In the genomic region with DNA sequence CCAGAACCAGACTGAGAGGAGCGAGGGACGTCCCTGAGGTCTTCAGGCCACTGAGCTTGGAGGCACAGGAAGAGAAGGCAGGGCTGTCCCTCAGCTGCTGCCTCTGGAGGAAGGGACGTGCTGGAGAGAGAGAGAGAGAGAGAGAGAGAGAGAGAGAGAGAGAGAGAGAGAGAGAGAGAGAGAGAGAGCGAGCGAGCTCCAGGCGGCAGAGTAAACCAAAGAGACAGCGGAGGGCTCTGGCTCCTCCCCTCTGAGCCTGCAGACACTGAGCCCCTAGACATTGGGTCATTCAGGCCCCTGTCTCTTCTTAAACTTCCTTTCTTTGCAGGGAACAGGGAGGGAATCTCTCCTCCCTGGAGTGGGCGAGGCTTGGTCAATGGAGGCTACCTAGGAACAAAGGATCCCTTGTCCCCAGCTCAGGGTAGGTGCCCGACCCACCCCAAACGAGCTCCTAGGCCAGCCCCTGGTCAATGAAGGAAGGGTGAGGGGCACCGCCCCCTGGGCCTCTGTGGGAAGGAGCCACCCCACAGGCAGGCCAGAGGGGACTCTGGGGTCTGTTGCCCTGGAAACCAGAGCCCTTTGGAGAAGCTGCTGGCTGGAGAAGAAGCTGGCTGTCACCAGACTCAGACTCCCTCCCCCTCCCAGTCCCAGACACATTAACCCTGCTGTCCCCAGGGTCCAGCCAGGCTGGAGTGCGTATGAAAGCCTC, we compare ENCODE assay signal across 8 mouse cellular contexts. TPM values are rescaled to one million over a fixed set of nuclear protein-coding genes. Genes with fewer than 3 reads are reported as not detected.
DNase-seq lines count a peak whose midpoint lies in the region; ATAC-seq lines count a peak whose summit lies in the region.

No protein-coding gene starts in this region.

- peak overlapping the region; percentile 50 for H3K9ac ChIP-seq in embryonic facial prominence, embryonic 11.5 days (replicated peaks; ENCODE audit: low read length)
- peak overlapping the region; percentile 66 for H3K9ac ChIP-seq in heart, embryonic 12.5 days
- peak overlapping the region; percentile 48 for H3K9ac ChIP-seq in kidney, embryonic 14.5 days (ENCODE audit: low read depth, low read length)
- H3K9ac ChIP-seq in neural tube, embryonic 14.5 days (replicated peaks; ENCODE audit: low read depth, low read length) = peak overlapping the region; percentile 25; the same call in 1 of the 2 replicates

- WGBS in embryonic facial prominence, embryonic 11.5 days = 4% methylated on average over 9 of the region's 12 CpGs
- WGBS in heart, embryonic 12.5 days = 3% methylated on average over 10 of the region's 12 CpGs
- WGBS in kidney, embryonic 14.5 days = 3% methylated on average over 9 of the region's 12 CpGs
- WGBS in neural tube, embryonic 14.5 days = 4% methylated on average over 9 of the region's 12 CpGs

- peak overlapping the region; percentile 87 for H3K27ac ChIP-seq in embryonic facial prominence, embryonic 11.5 days (replicated peaks; ENCODE audit: low read depth, low read length)
- H3K27ac ChIP-seq in heart, embryonic 12.5 days (ENCODE audit: poor library complexity, severe bottlenecking) = peak overlapping the region; percentile 91
- H3K27ac ChIP-seq in kidney, embryonic 14.5 days (ENCODE audit: low read depth, low read length) = peak overlapping the region; percentile 96
- peak overlapping the region; percentile 90 for H3K27ac ChIP-seq in neural tube, embryonic 14.5 days (ENCODE audit: low read depth, low read length)

- H3K27me3 ChIP-seq in embryonic facial prominence, embryonic 11.5 days (ENCODE audit: control insufficient read depth, insufficient read depth, low read length) = no peaks in the 10 kb centered on the region
- no peaks in the 10 kb centered on the region for H3K27me3 ChIP-seq in heart, embryonic 12.5 days (replicated peaks)
- no peaks in the 10 kb centered on the region for H3K27me3 ChIP-seq in kidney, embryonic 14.5 days (ENCODE audit: control insufficient read depth, insufficient read depth, low read length)
- H3K27me3 ChIP-seq in neural tube, embryonic 14.5 days (ENCODE audit: control insufficient read depth, insufficient read depth, low read length) = no peaks in the 10 kb centered on the region

- H3K4me2 ChIP-seq in embryonic facial prominence, embryonic 11.5 days (ENCODE audit: low read depth, low read length) = peak overlapping the region; percentile 23
- H3K4me2 ChIP-seq in heart, embryonic 12.5 days = peak overlapping the region; percentile 60
- peak overlapping the region; percentile 41 for H3K4me2 ChIP-seq in kidney, embryonic 14.5 days (replicated peaks; ENCODE audit: low read depth, low read length)
- peak overlapping the region; percentile 9; the same call in 1 of the 2 replicates for H3K4me2 ChIP-seq in neural tube, embryonic 14.5 days (ENCODE audit: low read depth, low read length)

- no peaks in the 10 kb centered on the region for H3K9me3 ChIP-seq in embryonic facial prominence, embryonic 11.5 days (replicated peaks; ENCODE audit: control insufficient read depth, low read length)
- no peaks in the 10 kb centered on the region for H3K9me3 ChIP-seq in heart, embryonic 12.5 days (replicated peaks)
- no peaks in the 10 kb centered on the region for H3K9me3 ChIP-seq in kidney, embryonic 14.5 days (ENCODE audit: control insufficient read depth, low read length)
- H3K9me3 ChIP-seq in neural tube, embryonic 14.5 days (ENCODE audit: control insufficient read depth, low read length) = no peaks in the 10 kb centered on the region

- H3K4me1 ChIP-seq in embryonic facial prominence, embryonic 11.5 days (ENCODE audit: control insufficient read depth, insufficient read depth, low read length) = peaks cover 13% of the 10 kb centered on the region
- peaks cover 57% of the 10 kb centered on the region for H3K4me1 ChIP-seq in heart, embryonic 12.5 days (replicated peaks)
- H3K4me1 ChIP-seq in kidney, embryonic 14.5 days (ENCODE audit: control insufficient read depth, insufficient read depth, low read length) = peaks cover 53% of the 10 kb centered on the region
- peaks cover 44% of the 10 kb centered on the region for H3K4me1 ChIP-seq in neural tube, embryonic 14.5 days (ENCODE audit: control insufficient read depth, insufficient read depth, low read length)

- no peaks in the 10 kb centered on the region for H3K36me3 ChIP-seq in embryonic facial prominence, embryonic 11.5 days (replicated peaks; ENCODE audit: control insufficient read depth, insufficient read depth, low read depth, low read length)
- H3K36me3 ChIP-seq in heart, embryonic 12.5 days = no peaks in the 10 kb centered on the region
- no peaks in the 10 kb centered on the region for H3K36me3 ChIP-seq in kidney, embryonic 14.5 days (ENCODE audit: control insufficient read depth, insufficient read depth, low read length)
- no peaks in the 10 kb centered on the region for H3K36me3 ChIP-seq in neural tube, embryonic 14.5 days (ENCODE audit: control insufficient read depth, insufficient read depth, low read length)

- peak; percentile 41 for DNase-seq in brain, adult 2 months (ENCODE audit: low read depth, low spot score)
- peak; percentile 82 for DNase-seq in embryonic facial prominence, embryonic 11.5 days (ENCODE audit: low spot score)
- peak; percentile 53 for DNase-seq in liver
- DNase-seq in adrenal gland, adult 8-10 months = no peak

- peak; percentile 91 for ATAC-seq in embryonic facial prominence, embryonic 11.5 days (replicated peaks; ENCODE audit: insufficient number of reproducible peaks, low FRiP score, low TSS enrichment, low read depth)
- peak; percentile 70 for ATAC-seq in heart, embryonic 12.5 days (ENCODE audit: insufficient number of reproducible peaks, low FRiP score)
- ATAC-seq in kidney, embryonic 14.5 days (ENCODE audit: low FRiP score, low TSS enrichment) = peak; percentile 91
- peak; percentile 85 for ATAC-seq in neural tube, embryonic 14.5 days (ENCODE audit: low read depth)
- no peak for ATAC-seq in erythroblast, adult 5-6 weeks (replicated peaks; ENCODE audit: low FRiP score, poor library complexity, severe bottlenecking)

- H3K4me3 ChIP-seq in embryonic facial prominence, embryonic 11.5 days (ENCODE audit: low read depth, low read length) = no peak overlapping the region
- H3K4me3 ChIP-seq in heart, embryonic 12.5 days = peak overlapping the region; percentile 15; the same call in 1 of the 2 replicates
- peak overlapping the region; percentile 11; the same call in 1 of the 2 replicates for H3K4me3 ChIP-seq in kidney, embryonic 14.5 days (ENCODE audit: low read length)
- no peak overlapping the region for H3K4me3 ChIP-seq in neural tube, embryonic 14.5 days (ENCODE audit: low read depth, low read length)

RNA-seq across cellular contexts. Expression of gene Arhgef10l, which starts 41.2 kb away (rescaled TPM):
- polyA plus RNA-seq in embryonic facial prominence, embryonic 11.5 days (2014; fragmentation: Nextera tagmentation; extraction: Ambion mirVana) = 8.7 and 10.5 TPM in 2 replicates
- polyA plus RNA-seq in heart, embryonic 12.5 days (2016; fragmentation: Nextera tagmentation; extraction: Ambion mirVana) = 20.1 and 21.0 TPM in 2 replicates
- polyA plus RNA-seq in kidney, embryonic 14.5 days (2014; fragmentation: Nextera tagmentation; extraction: Ambion mirVana) = 11.8 and 18.2 TPM in 2 replicates
- 18.8 and 24.4 TPM in 2 replicates for polyA plus RNA-seq in neural tube, embryonic 14.5 days (2014; fragmentation: Nextera tagmentation; extraction: Ambion mirVana)
- 1.5 and 7.3 TPM in 2 replicates for total RNA-seq in erythroblast, adult 5-6 weeks (2015; ENCODE audit: low replicate concordance)
- 2.6 and 4.5 TPM in 2 replicates for total RNA-seq in erythroblast, adult 5-6 weeks (2017; ENCODE audit: low replicate concordance)
- total RNA-seq in adrenal gland, adult 8-10 months (2022) = 10 to 100 TPM; 13.3 to 46.3 (median 28.5) TPM

Comparison
In these comparisons a context has a peak if more than half of its experiments do, and no peak if none do; other contexts are left out.
1. H3K4me2 ChIP-seq: peak in every context shown above with its lines; median percentile 60 in heart, embryonic 12.5 days; 41 in kidney, embryonic 14.5 days; 23 in embryonic facial prominence, embryonic 11.5 days; 9 in neural tube, embryonic 14.5 days.
2. H3K4me3 ChIP-seq: peak in heart, embryonic 12.5 days (single experiment) and kidney, embryonic 14.5 days (single experiment); none in embryonic facial prominence, embryonic 11.5 days (single experiment) and neural tube, embryonic 14.5 days (single experiment).
3. Peak in every context shown above with its lines, with median percentiles within 50 percentile points of each other: H3K27ac ChIP-seq and H3K9ac ChIP-seq.